Mouse (Mus musculus): Measurements from ENCODE around the gene Wipi1. TPM values are rescaled to one million over a fixed set of nuclear protein-coding genes. Genes with fewer than 3 reads are reported as not detected.
A peak's percentile ranks its signal among the peaks of the same experiment; 100 is the strongest.

Gene Wipi1
- total and polyA plus RNA-seq, 3 experiments, result 1.8 to 2.2 (median 2.0) TPM

- Histone ChIP-seq H3K27ac (ENCODE audit: insufficient read depth, low read depth) (no peak overlapping the region), H3K79me2 (replicated peaks; ENCODE audit: control insufficient read depth, extremely low read depth, insufficient read depth, poor library complexity, severe bottlenecking) (no peaks in the 10 kb centered on the region), H3K9me3 (replicated peaks; ENCODE audit: low read length) (peaks cover 6% of the 10 kb centered on the region), H3K4me1 (ENCODE audit: control insufficient read depth in 1 of 2, insufficient read depth in 2 of 2) (peaks cover 2 to 4% of the 10 kb centered on the region in 2 experiments; a peak in 3 of 4 replicates), H3K36me3 (replicated peaks in 1 of 2; ENCODE audit: control insufficient read depth in 1 of 2, insufficient read depth in 1 of 2, low read length in 1 of 2) (no peaks in the 10 kb centered on the region), H3K9ac (ENCODE audit: insufficient read depth, low read depth) (no peak overlapping the region), H3K4me2 (ENCODE audit: insufficient read depth, low read depth, poor library complexity, severe bottlenecking) (peak overlapping the region; percentile 54; the same call in 1 of the 2 replicates), H3K4me3 (replicated peaks in 1 of 3; ENCODE audit: low read depth in 2 of 3, low read length in 2 of 3, poor library complexity in 1 of 3) (no peak overlapping the region), H3K27me3 (replicated peaks) (no peaks in the 10 kb centered on the region)
- no peak for TF ChIP-seq E2F4 (IDR thresholded peaks at IDR 0.05; ENCODE audit: insufficient replicate concordance, low read depth, low read length)
- no peak for TF ChIP-seq MEF2A (IDR thresholded peaks at IDR 0.05; ENCODE audit: borderline replicate concordance, low read depth, low read length)
- TF ChIP-seq MXI1 (IDR thresholded peaks at IDR 0.05; ENCODE audit: low read depth, low read length), result no peak
- no peak for TF ChIP-seq NRF1 (IDR thresholded peaks at IDR 0.05; ENCODE audit: low read depth, low read length)
- TF ChIP-seq USF2 (conservative IDR thresholded peaks at IDR 0.05; ENCODE audit: low read depth, low read length), result no peak
- no peak for TF ChIP-seq MAX (IDR thresholded peaks at IDR 0.05; ENCODE audit: low read length)
- TF ChIP-seq USF1 (IDR thresholded peaks at IDR 0.05; ENCODE audit: low read depth, low read length), result no peak
- TF ChIP-seq IRF4 (IDR thresholded peaks at IDR 0.05; ENCODE audit: low read depth, low read length), result peak; percentile 98
- peak; percentile 88 to 93 for TF ChIP-seq CTCF (conservative IDR thresholded peaks at IDR 0.05 in 1 of 2, IDR thresholded peaks at IDR 0.05 in 1 of 2; ENCODE audit: low read depth in 2 of 2, low read length in 2 of 2)
- TF ChIP-seq MAFK (IDR thresholded peaks at IDR 0.05; ENCODE audit: insufficient replicate concordance, low read length), result no peak
- TF ChIP-seq CHD1 (IDR thresholded peaks at IDR 0.05; ENCODE audit: low read depth, low read length), result no peak
- peak; percentile 91 for TF ChIP-seq JUN (IDR thresholded peaks at IDR 0.05; ENCODE audit: insufficient read depth, low read depth, low read length)
- TF ChIP-seq MAZ (IDR thresholded peaks at IDR 0.05; ENCODE audit: low read depth, low read length), result no peak
- peak; percentile 52; the same call in 1 of the 2 replicates for TF ChIP-seq EP300 (IDR thresholded peaks at IDR 0.05; ENCODE audit: low read length)
- peak; percentile 55 for TF ChIP-seq RAD21 (IDR thresholded peaks at IDR 0.05; ENCODE audit: low read depth, low read length)
- peak; percentile 80 for TF ChIP-seq SMC3 (IDR thresholded peaks at IDR 0.05; ENCODE audit: low read depth, low read length)
- TF ChIP-seq CHD2 (IDR thresholded peaks at IDR 0.05; ENCODE audit: low read length), result no peak
- peak; percentile 98 for TF ChIP-seq JUND (conservative IDR thresholded peaks at IDR 0.05; ENCODE audit: low read depth, low read length)
- in situ Hi-C loops (cut with MboI; ENCODE audit: low pct_ligation_motif_present, low pct_unique_long_range_greater_than_20kb, low sequenced_read_pairs), result no loop called here
- dilution Hi-C loops (cut with MboI; ENCODE audit: extremely low pct_ligation_motif_present, extremely low pct_unique_long_range_greater_than_20kb, low sequenced_read_pairs), result no loop called here
- peak; percentile 78 for DNase-seq (ENCODE audit: extremely low read depth)
These were observed 9.4 kb upstream of the Wipi1 start for GRCm38 (mm10) chr11:109621183-109621582.

GRCm38 (mm10) chr11:109620356-109620755, 8.6 kb upstream of the Wipi1 start:
- Histone ChIP-seq H3K36me3 (replicated peaks in 1 of 2; ENCODE audit: control insufficient read depth in 1 of 2, insufficient read depth in 1 of 2, low read length in 1 of 2) (no peaks in the 10 kb centered on the region), H3K79me2 (replicated peaks; ENCODE audit: control insufficient read depth, extremely low read depth, insufficient read depth, poor library complexity, severe bottlenecking) (no peaks in the 10 kb centered on the region), H3K9me3 (replicated peaks; ENCODE audit: low read length) (peaks cover 8% of the 10 kb centered on the region), H3K4me1 (ENCODE audit: control insufficient read depth in 1 of 2, insufficient read depth in 2 of 2) (peaks cover 2 to 4% of the 10 kb centered on the region in 2 experiments; a peak in 3 of 4 replicates), H3K4me2 (ENCODE audit: insufficient read depth, low read depth, poor library complexity, severe bottlenecking) (no peak overlapping the region), H3K27me3 (replicated peaks) (no peaks in the 10 kb centered on the region), H3K9ac (ENCODE audit: insufficient read depth, low read depth) (no peak overlapping the region), H3K4me3 (replicated peaks in 1 of 3; ENCODE audit: low read depth in 2 of 3, low read length in 2 of 3, poor library complexity in 1 of 3) (no peak overlapping the region), H3K27ac (ENCODE audit: insufficient read depth, low read depth) (no peak overlapping the region)
- in situ Hi-C loops (cut with MboI; ENCODE audit: low pct_ligation_motif_present, low pct_unique_long_range_greater_than_20kb, low sequenced_read_pairs), result no loop called here
- TF ChIP-seq POLR2A (IDR thresholded peaks at IDR 0.05; ENCODE audit: low read depth, low read length), result no peak
- no peak for TF ChIP-seq RCOR1 (conservative IDR thresholded peaks at IDR 0.05; ENCODE audit: low read depth, low read length)
- TF ChIP-seq UBTF (IDR thresholded peaks at IDR 0.05; ENCODE audit: low read depth, low read length), result no peak
- no peak for TF ChIP-seq TCF12 (IDR thresholded peaks at IDR 0.05; ENCODE audit: low read depth, low read length)
- TF ChIP-seq MEF2A (IDR thresholded peaks at IDR 0.05; ENCODE audit: borderline replicate concordance, low read depth, low read length), result no peak
- TF ChIP-seq POLR2AphosphoS2 (IDR thresholded peaks at IDR 0.05; ENCODE audit: low read depth, low read length), result no peak
- TF ChIP-seq NRF1 (IDR thresholded peaks at IDR 0.05; ENCODE audit: low read depth, low read length), result no peak
- no peak for TF ChIP-seq RAD21 (IDR thresholded peaks at IDR 0.05; ENCODE audit: low read depth, low read length)
- TF ChIP-seq MXI1 (IDR thresholded peaks at IDR 0.05; ENCODE audit: low read depth, low read length), result no peak
- TF ChIP-seq NELFE (IDR thresholded peaks at IDR 0.05; ENCODE audit: low read depth, low read length), result no peak
- TF ChIP-seq SMC3 (IDR thresholded peaks at IDR 0.05; ENCODE audit: low read depth, low read length), result no peak
- no peak for TF ChIP-seq JUND (conservative IDR thresholded peaks at IDR 0.05; ENCODE audit: low read depth, low read length)
- TF ChIP-seq USF2 (conservative IDR thresholded peaks at IDR 0.05; ENCODE audit: low read depth, low read length), result no peak
- TF ChIP-seq TBP (conservative IDR thresholded peaks at IDR 0.05; ENCODE audit: low read depth, low read length), result no peak
- no peak for TF ChIP-seq E2F4 (IDR thresholded peaks at IDR 0.05; ENCODE audit: insufficient replicate concordance, low read depth, low read length)
- no peak for TF ChIP-seq MAZ (IDR thresholded peaks at IDR 0.05; ENCODE audit: low read depth, low read length)
- TF ChIP-seq CHD2 (IDR thresholded peaks at IDR 0.05; ENCODE audit: low read length), result no peak
- dilution Hi-C loops (cut with MboI; ENCODE audit: extremely low pct_ligation_motif_present, extremely low pct_unique_long_range_greater_than_20kb, low sequenced_read_pairs), result no loop called here
- no peak for DNase-seq (ENCODE audit: extremely low read depth)
